Mouse (Mus musculus): Measurements from ENCODE around the gene Ppp1r14c.

- no peak for TF ChIP-seq CTCF (IDR thresholded peaks at IDR 0.05; ENCODE audit: low read depth, low read length)
- no peak for TF ChIP-seq GATA1 (IDR thresholded peaks at IDR 0.05; ENCODE audit: borderline replicate concordance, low read length)
- TF ChIP-seq GATA2 (IDR thresholded peaks at IDR 0.05; ENCODE audit: borderline replicate concordance, low read depth, low read length), result no peak
Observed at GRCm38 (mm10) chr10:3394671-3395288, 28.9 kb downstream of the Ppp1r14c start.
